Mouse (Mus musculus) T-helper 17 cell (primary cell): ENCODE results near the gene L3mbtl1.
"Not testable (repeated sequence)": the region's sequence is repeated elsewhere in the genome, so short reads cannot be mapped to it uniquely, and the experiment has no call there.

Source experiments
- in situ Hi-C, 2 experiments: fragments of 300-600 bp; cut with MboI, MseI; formaldehyde crosslinking; loops; 1 replicate in 1 of 2; 2 replicates in 1 of 2; pipeline ENCODE4 v1.15.1; 2025; ENCODE audit warnings: high pct_unique_total_duplicates in 2 of 2

The L3mbtl1 gene

DNA sequence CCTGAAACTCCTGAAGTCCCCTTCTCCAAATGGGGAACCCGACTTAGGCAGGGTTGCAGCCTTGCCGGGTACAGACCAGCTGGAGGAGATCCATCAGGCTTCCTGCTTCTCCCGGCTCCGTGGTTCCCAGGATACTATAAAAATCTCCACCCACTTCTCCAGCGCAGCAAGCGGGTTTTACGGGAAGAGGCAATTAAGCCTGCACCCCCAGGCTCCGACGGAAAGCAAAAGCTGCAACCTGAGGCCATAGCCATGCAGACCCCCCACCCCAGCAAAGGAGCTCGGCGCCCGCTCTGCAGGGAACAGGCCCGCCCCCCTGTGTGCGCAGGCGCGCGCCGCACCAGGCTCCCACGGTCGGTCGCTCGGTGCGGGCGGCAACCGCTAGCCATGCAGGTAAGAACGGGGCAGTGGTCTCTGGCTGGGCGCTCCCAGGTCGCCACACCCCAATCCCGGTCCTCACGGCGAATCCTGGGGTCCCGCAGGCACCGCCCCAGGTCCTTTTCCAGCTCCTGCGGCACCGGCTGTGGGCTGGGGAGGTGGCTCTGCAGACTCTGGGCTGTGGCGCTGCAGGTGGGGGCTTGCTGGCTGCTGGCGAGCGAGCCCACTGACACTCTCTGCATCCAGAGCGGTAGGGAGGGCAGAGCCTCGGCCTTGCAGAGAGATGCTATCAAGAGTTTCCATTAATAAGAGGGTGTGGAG, at the start of gene L3mbtl1:
Gene L3mbtl1, plus strand, starts transcription at position 325 of the 699 bp plus-strand sequence.
- in situ Hi-C loops, result no loop called here

DNA sequence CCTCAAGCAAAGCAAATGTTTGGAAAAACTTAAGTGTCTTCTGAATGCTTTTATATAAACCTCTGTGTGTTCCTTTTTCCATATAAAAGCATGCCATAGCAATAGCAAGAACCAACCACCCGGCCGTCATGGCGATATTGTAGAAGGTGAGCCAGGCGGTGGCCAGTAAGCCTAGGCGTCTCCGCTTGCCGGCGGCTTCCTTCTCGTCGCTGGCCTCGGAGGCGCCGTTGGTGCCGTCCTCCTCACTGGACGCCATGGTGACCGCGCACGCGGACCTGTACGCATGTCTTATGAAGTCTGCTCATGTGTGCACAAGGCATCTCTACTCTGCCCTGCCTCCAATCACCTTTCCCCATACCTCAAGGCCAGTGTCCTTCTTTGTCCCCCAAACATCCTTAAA, 44.0 kb upstream of the L3mbtl1 start:
- in situ Hi-C loops, result not testable (repeated sequence)

DNA sequence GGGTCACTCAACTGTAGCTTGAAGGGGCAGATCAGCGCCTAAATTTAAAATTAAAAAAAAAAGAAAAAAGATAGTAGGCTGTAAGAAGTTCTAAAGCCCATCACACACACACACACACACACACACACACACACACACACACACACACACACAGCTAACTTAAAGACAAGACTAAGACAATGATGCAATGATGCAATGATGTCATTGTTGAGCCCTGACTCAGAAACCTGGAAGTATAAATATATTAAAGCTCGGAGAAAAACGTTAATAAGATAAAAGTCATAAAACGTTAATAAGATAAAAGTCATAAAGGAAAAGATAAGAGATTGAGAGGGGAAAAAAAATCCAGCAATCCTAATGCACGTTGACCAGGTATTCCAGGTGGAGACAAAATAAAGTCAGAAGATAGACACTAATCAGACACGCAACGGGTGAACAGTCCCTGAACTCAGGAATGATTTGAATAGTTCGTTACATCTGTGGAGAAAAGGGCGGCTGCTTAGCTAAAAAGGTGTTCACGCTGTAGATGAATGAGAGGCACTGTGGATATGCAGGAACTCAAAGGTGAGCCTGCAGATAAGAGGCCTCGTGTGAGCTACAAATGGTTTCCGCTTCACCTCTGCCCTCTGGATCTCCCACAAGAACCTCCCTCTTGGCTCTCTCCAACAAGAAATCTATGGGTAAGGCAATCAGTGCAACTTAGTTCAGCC, 43.2 kb upstream of the L3mbtl1 start:
- in situ Hi-C loops, result no loop called here

DNA sequence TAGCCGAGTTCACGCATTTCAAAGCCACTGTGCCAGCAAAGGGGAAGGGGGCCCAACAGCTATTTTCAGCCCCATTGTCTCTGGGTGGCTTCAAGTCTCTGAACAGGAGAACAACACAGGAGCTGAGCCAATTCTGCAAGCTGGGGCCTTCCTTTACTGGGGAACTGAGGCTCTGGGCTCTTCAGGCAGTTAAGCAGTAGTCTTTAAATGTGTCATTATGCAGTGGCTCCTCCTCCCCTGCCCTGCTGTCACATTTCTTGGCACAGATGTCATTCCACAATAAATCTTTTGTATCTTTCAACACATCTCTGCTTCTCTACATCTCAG, 42.7 kb upstream of the L3mbtl1 start:
- in situ Hi-C loops, result no loop called here

DNA sequence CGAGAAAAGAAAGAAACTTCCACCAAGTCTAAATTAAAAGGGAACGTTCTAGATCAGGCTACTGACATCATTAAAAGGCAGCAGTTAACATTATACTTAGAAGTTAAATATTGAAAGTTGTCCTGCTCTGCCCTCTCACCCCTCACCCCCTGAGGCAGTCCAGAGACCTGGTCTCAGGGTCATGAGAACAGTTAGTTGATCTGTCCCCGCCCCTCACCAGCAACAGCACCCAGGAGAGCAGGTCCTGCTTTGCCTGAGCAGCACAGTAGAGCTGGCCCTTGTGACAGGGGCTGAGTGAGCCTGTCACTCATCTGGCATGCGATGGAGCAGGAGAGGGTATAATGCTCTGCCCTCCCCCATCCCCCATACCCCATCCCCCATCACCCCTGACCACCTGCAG, 37.4 kb upstream of the L3mbtl1 start:
- in situ Hi-C loops, result no loop called here

DNA sequence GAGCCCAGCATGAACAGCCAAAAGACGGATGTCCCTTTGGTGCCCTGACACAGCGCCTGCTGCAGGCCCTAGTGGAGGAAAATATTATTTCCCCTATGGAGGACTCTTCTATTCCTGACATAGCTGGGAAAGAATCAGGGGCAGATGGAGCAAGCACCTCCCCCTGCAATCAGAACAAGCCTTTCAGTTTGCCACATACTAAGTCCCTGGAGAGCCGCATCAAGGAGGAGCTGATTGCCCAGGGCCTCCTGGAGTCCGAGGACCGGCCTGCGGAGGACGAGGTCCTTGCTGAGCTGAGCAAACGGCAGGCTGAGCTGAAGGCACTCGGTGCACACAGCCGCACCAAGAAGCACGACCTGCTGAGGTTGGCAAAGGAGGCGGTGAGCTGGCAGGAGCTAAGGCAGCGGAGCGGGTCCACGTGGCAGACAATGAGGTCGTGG, 35.2 kb upstream of the L3mbtl1 start:
- in situ Hi-C loops, result no loop called here

DNA sequence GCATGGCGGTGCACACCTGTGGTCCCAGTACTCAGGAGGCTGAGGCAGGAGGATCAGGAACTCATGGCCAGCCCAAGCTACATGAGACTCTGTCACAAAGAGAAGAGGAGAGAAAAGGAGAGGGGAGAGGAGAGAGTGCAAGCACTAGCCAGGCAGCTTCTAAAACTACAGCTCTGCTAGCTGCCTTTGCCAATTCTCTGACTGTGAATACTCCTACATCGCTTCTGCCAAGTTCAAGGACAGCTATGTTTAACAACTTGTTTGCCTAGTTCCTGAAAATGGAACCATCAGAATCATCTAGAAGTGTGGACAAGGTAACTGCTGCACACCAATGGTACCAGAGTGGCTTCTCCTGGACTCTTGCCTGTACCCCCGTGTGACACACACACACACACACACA, 29.2 kb upstream of the L3mbtl1 start:
- in situ Hi-C loops, result no loop called here

DNA sequence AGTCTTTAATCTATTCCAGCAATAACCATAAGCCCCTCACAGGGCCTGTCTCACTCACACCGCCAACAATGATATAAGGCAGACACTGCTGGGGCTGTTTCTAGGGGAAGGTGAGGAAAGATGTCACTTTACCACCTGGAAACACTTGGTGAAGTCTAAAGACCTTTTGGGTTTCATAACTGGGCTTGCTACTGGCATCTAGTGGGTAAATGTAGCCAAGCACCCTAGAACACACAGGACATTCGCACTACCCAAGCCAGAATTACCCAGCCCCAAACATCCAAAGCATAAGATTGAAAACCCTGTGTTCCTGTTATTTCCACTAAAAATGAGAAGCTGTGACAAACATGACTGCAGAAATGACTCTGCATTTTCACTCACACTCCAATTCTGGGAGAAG, 28.8 kb upstream of the L3mbtl1 start:
- in situ Hi-C loops, result no loop called here

DNA sequence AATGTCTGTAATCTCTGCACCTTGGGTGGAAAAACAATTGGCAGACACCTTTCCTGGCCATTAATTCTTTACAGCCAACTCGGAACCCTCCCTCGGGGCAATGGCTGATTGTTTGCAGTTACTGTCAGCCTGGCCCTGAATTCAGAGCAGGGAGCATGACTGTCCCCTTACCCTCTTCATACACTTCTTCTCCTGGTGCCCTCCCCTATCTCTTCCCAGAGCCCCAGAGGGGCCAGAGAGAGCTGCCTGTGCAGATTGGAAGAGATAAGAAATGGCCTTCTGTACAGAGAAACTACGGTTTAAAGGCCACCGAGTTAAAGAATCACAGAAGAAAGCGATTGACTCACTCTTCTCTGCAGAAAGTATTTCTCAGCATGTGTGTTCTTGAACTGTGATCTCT, 23.3 kb upstream of the L3mbtl1 start:
- in situ Hi-C loops, result loop anchor here (5.0 kb wide), 3 partner anchors 82 to 422 kb away; no protein-coding TSS in a partner anchor

DNA sequence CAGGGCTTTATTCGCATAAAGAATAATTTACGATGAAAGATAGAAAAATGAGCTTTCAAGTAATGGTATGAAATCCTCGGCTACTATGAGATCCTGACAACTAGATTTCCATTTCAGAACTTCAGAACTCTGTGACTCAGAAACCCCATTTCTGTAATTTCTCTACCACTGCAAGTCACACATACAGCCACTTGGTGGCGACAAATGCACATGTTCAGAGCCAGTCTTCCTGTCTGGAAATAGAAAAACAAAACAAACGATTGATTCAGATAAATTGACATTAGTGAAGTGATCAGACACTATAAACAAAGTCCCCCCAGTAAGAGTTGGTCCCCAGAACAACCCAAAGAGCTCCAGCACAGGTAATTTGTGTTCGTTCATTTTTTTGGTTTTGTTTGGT, 21.1 kb upstream of the L3mbtl1 start:
- in situ Hi-C loops, result loop anchor here (5.0 kb wide), 3 partner anchors 80 to 420 kb away; no protein-coding TSS in a partner anchor

DNA sequence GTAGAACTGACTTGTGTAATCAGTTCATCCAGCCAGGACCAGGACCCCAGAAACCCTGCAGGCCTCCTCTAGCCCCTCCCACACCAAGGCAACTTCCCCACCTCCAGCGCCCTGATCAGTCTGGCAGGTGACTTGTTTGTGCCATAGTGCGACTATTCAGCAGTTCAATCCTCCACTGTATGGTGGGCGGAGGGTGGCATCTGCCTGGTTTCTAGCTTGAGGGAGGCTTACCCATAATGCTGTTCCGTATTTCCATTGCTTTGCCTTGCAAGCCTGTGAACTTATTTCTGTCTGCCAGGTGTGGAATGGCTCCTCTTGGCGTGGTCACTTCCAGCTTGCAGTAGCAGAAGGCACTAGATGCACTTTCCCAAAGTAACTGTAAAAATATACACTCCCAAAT, 20.4 kb upstream of the L3mbtl1 start:
- in situ Hi-C loops, result loop anchor here (5.0 kb wide), 3 partner anchors 79 to 419 kb away; no protein-coding TSS in a partner anchor

DNA sequence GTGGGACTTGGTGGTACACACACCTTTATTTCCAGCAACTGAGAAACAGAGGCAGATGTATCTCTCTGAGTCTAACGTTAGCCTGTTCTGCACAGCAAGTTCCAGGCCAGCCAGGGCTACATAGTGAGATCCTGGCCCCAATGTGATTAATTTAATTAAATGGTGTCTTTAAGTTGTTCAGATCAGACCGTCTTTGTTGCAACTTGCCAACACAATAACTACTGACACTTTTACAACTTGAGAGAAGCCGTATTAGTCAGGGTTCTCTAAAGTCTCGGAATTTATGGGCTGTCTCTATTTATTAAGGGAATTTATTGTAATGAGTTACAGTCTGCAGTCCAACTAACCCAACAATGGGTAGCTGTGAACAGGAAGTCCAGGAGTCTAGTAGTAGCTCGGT, 19.1 kb upstream of the L3mbtl1 start:
- in situ Hi-C loops, result loop anchor here (5.0 kb wide), 3 partner anchors 78 to 418 kb away; no protein-coding TSS in a partner anchor

DNA sequence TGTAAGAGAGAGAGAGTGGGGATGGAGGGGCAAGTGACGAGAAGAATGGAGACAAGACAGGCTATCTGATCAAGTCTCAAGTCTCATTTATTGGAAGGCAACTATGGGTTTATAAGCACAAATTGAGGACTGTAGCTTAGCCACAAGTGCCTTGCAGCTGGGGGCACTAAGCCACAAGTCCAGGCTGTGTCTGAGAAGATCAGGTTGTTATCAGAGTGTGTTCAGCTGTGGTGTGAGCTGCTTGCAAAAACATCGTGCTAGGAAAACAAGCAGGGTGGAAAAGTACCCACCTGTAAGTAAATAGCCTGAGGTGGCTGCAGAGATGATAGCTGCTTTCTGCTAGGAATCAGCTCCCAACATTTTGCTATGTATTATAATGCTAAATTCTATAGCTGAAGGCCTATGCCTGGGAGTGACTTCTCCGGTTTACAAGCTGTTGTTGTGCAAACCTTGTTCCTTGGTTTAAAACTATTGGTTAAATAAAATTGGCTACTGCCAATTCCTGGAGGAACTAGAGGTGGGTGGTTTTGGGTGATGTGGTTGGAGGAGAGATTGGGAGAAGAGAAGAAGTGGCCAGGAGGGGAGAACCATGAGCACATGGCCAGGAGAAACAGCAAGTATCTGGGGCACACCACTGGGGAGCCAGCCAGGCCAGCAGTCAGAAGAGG, 15.2 kb upstream of the L3mbtl1 start:
- in situ Hi-C loops, result loop anchor here in 1 of 2 experiments (5.0 kb wide), 1 partner anchor 489 kb away; no protein-coding TSS in a partner anchor

DNA sequence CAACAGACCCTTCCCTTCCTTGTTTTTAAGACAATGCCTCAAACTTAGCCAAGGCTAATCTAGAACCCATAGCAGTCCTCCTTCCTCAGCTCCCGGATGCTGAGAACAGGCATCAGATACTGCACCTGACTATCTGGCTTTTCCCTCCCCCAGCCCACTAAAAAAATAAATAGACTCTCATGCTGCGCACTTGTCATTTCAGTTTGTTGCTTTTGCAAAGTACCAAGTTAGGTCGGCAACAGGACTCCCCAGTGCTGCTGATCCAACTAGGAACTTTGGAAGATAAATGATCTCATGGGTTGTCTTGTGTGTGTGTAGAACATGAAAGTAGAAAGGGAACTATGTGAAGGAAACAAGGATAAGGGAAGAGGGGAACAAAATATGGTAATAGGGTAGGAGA, 13.6 kb upstream of the L3mbtl1 start:
- in situ Hi-C loops, result loop anchor here in 1 of 2 experiments (5.0 to 10.0 kb wide), 2 partner anchors 125 to 488 kb away; partner anchors contain the start of gene Mybl2

DNA sequence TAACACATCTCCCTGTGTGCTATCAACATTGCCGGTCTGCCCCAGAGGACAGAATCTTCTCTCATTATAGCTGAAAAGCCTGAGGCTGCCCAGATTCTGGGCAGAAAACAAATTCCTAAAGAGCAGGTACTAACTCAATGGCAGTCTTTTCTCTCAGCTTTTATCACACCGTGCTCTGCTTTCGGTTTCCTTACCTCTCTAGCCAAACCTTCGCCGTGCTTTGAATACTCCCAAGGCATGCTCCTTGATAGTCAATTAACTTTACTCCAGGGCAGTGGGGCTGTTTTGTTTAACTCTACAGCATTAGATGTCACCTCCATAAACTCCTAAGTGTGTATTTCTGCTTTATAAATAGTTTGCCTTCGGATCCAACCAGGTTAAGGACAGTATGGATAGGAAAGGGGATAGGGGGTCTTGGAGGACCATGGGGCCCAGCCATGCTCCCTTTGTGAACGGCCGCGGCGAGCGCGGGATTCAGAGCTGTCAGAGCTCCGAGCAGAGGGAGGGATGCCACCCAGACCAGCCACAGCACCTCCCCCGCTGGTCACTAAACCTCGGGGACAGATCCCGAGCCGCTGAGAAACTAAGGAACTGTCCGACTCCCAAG, 12.7 kb upstream of the L3mbtl1 start:
- in situ Hi-C loops, result loop anchor here in 1 of 2 experiments (10.0 kb wide), 1 partner anchor 124 kb away; the partner anchor contains the start of gene Mybl2

DNA sequence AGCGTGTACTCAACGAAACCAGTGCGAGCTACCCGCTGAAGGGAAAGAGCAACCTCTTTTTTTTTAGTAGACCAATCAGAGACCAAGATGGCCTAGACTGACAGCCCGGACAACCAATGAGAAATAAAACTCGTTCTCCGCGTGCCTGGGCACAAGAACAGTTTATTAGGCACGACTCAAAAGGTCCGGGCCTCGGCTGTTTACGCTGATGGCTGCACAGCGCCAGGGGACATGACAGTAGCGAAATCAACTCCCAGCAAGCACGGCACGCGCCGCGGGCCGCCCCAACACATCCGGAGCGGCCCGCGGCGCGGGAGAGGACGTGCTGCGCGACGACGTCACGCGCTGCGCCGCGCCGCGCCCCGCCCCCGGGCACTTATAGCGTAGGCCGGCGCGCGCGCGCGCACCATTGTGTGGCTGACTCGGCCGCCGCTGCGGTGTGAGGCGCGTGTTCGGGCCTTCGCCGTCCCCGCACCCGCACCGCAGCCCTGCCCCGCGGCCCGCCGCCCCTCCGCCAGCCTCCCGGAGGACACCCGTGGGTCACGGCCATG, 12.1 kb upstream of the L3mbtl1 start, which contains the start of gene Srsf6:
Gene Srsf6, plus strand, starts transcription at position 406 of the 551 bp plus-strand sequence.
- in situ Hi-C loops, result loop anchor here in 1 of 2 experiments (10.0 kb wide), 1 partner anchor 124 kb away; the partner anchor contains the start of gene Mybl2

DNA sequence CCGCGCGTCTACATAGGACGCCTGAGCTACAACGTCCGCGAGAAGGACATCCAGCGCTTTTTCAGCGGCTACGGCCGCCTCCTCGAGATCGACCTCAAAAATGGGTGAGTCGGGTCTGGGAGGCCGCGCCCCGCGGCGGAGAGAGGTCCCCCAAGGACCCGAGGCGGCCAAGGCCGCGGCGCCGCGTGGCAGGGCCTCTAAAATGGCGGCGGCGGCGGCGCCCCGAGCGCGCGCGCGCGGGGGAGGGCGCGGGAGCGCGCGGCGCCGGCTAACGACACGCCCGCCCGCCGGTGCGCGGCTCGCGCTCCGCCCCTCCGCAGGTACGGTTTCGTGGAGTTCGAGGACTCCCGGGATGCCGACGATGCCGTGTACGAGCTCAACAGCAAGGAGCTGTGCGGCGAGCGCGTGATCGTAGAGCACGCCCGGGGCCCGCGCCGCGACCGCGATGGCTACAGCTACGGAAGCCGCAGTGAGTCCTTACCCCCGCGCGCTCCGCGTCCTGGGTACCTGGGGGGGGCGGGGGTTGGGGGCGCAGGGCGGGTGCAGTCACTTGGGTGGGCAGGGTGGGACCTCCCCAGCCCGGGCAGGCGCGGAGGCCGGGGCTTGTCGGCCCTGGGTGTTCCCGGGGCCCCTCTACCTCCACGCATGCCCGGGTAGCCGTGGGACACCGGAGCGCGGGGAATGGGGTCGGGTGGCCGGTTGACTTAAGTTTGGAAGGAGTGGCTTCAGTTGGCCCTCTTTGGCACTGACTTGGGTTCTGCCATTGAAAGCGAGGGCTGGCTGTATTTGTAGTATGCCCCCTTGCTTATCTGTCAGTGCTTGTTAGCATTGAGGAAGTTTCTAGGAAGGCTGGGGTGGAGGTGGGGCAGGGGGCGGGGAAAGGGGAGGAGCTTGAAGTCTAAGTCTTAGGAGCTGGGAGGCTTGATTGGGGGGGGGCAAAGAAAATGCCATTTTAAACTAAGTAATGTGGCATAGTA, 11.3 kb upstream of the L3mbtl1 start:
- in situ Hi-C loops, result loop anchor here in 1 of 2 experiments (10.0 kb wide), 1 partner anchor 123 kb away; the partner anchor contains the start of gene Mybl2

DNA sequence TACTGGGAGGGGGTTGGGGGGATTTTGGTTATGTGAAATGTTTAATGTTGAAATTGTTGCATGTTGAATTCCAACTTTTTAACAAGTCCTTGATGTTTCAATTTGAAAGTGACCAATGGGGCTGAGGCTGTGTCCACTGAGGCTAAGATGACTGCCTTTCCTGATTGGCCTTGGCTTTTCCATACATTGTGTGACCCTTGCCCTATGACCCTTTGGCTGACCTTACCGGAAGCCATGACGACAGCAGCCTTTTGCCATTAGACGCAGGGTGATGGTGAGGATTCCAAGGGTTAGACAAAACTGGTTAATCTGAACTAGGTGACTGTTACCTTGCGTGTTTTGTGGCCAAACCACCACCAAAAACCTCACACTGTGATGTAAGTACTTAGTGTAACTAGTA, 10.6 kb upstream of the L3mbtl1 start:
- in situ Hi-C loops, result loop anchor here in 1 of 2 experiments (10.0 kb wide), 1 partner anchor 122 kb away; the partner anchor contains the start of gene Mybl2

DNA sequence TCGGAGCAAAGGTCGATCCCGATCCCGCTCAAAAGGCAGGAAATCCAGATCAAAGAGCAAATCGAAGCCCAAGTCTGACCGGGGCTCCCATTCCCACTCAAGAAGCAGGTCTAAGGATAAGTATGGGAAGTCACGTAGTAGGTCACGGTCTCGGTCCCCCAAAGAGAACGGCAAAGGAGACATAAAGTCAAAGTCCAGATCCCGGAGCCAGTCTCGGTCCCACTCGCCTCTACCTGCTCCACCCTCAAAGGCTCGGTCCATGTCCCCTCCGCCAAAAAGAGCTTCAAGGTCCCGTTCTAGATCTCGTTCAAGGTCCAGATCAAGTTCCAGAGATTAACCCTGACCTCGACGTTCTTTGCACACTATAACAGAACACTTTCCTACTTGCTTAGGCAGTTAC, 8.9 kb upstream of the L3mbtl1 start:
- in situ Hi-C loops, result loop anchor here in 1 of 2 experiments (10.0 kb wide), 1 partner anchor 120 kb away; the partner anchor contains the start of gene Mybl2

DNA sequence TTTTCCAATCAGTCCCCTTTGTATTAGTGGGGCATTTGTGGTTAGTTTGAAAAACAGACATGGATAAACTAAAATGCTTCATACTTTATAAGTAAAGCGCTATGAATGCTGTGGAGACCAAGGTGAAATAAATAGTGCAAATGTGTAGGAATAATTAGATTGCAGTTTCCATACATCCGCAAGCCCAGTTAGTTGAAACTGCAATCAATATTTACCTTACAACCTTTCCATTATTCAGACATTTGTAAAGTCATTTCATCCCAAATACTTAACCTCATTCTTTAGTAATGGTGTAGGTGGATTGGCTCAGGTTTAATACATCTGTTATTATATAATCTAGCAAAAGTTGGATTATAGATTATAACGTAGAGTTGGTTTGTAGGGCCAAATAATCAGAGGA, 7.6 kb upstream of the L3mbtl1 start:
- in situ Hi-C loops, result loop anchor here in 1 of 2 experiments (10.0 kb wide), 1 partner anchor 119 kb away; the partner anchor contains the start of gene Mybl2
